ENCODE assay signal across 8 mouse cellular contexts in genomic region chr6:87706246-87706645, GRCm38 (mm10). TPM values are rescaled to one million over a fixed set of nuclear protein-coding genes. Genes with fewer than 3 reads are reported as not detected.
DNase-seq lines count a peak whose midpoint lies in the region; ATAC-seq lines count a peak whose summit lies in the region.

No protein-coding gene starts in this region.

- no peaks in the 10 kb centered on the region for H3K36me3 ChIP-seq in midbrain, embryonic 14.5 days (ENCODE audit: control insufficient read depth, insufficient read depth, low read length)
- H3K36me3 ChIP-seq in midbrain, embryonic 16.5 days (ENCODE audit: control insufficient read depth, insufficient read depth, low read length): no peaks in the 10 kb centered on the region

- no peaks in the 10 kb centered on the region for H3K9me3 ChIP-seq in midbrain, embryonic 14.5 days (ENCODE audit: control insufficient read depth, low read length)
- no peaks in the 10 kb centered on the region for H3K9me3 ChIP-seq in midbrain, embryonic 16.5 days (replicated peaks; ENCODE audit: control insufficient read depth, low read length, poor library complexity, severe bottlenecking)

- WGBS in midbrain, embryonic 14.5 days: 42% methylated on average over 3 of the region's 3 CpGs
- 45% methylated on average over 3 of the region's 3 CpGs for WGBS in midbrain, embryonic 16.5 days

- ATAC-seq in midbrain, embryonic 14.5 days (ENCODE audit: low FRiP score, low TSS enrichment): no peak
- no peak for ATAC-seq in midbrain, embryonic 16.5 days

- intact Hi-C loops in gastrocnemius, postnatal 14 days (cut with DNase I; ENCODE audit: low total_unique reads): no loop called here

- no peak overlapping the region for H3K9ac ChIP-seq in midbrain, embryonic 14.5 days (replicated peaks; ENCODE audit: low read length)
- no peak overlapping the region for H3K9ac ChIP-seq in midbrain, embryonic 16.5 days (ENCODE audit: low read depth, low read length)

- no peak overlapping the region for H3K4me2 ChIP-seq in midbrain, embryonic 14.5 days (ENCODE audit: low read length)
- H3K4me2 ChIP-seq in midbrain, embryonic 16.5 days (ENCODE audit: low read length): no peak overlapping the region

- no peak overlapping the region for H3K27ac ChIP-seq in midbrain, embryonic 14.5 days (replicated peaks; ENCODE audit: low read depth, low read length)
- no peak overlapping the region for H3K27ac ChIP-seq in midbrain, embryonic 16.5 days (ENCODE audit: low read length)

- peak; percentile 10 for DNase-seq in gastrocnemius, postnatal 14 days
- no peak for DNase-seq in gastrocnemius, postnatal 10 days
- peak; percentile 55 for DNase-seq in midbrain, embryonic 14.5 days
- peak; percentile 45 for DNase-seq in c-Kit-positive CD71-positive TER-119-negative erythroid progenitor cells, embryonic 14.5 days (ENCODE audit: low read depth)
- DNase-seq in retina, embryonic 14.5 days (ENCODE audit: low spot score): peak; percentile 62
- no peak for DNase-seq in spleen, postnatal 4 days (ENCODE audit: low spot score in 2 of 2)
- DNase-seq in gastrocnemius, postnatal 25 days: no peak

- no peak overlapping the region for H3K4me3 ChIP-seq in midbrain, embryonic 14.5 days (replicated peaks; ENCODE audit: low read depth, low read length)
- H3K4me3 ChIP-seq in midbrain, embryonic 16.5 days (ENCODE audit: low read depth, low read length): no peak overlapping the region

- no peaks in the 10 kb centered on the region for H3K4me1 ChIP-seq in midbrain, embryonic 14.5 days (ENCODE audit: control insufficient read depth, insufficient read depth, low read length)
- no peaks in the 10 kb centered on the region for H3K4me1 ChIP-seq in midbrain, embryonic 16.5 days (ENCODE audit: control insufficient read depth, insufficient read depth, low read length)

- H3K27me3 ChIP-seq in midbrain, embryonic 14.5 days (ENCODE audit: control insufficient read depth, insufficient read depth, low read length): no peaks in the 10 kb centered on the region
- no peaks in the 10 kb centered on the region for H3K27me3 ChIP-seq in midbrain, embryonic 16.5 days (ENCODE audit: control insufficient read depth, insufficient read depth, low read depth, low read length)

RNA-seq across cellular contexts. Expression of gene Efcc1, which starts 24.4 kb away (rescaled TPM):
- total RNA-seq in gastrocnemius, postnatal 14 days (2021): 1 to 10 TPM; 1.6 to 2.0 TPM
- total RNA-seq in gastrocnemius, postnatal 10 days (2021): 1 to 10 TPM; 1.9 to 2.7 TPM
- polyA plus RNA-seq in midbrain, embryonic 14.5 days (2014; fragmentation: Nextera tagmentation; extraction: Ambion mirVana): 4.1 and 5.0 TPM in 2 replicates
- polyA plus RNA-seq in midbrain, embryonic 16.5 days (2015; fragmentation: Nextera tagmentation; extraction: Ambion mirVana): 4.6 and 5.5 TPM in 2 replicates
- total RNA-seq in gastrocnemius, postnatal 25 days (2021): 1 to 10 TPM; 1.0 to 1.2 TPM

RNA-seq across cellular contexts. Expression of gene Aplf, which starts 34.3 kb away (rescaled TPM):
- total RNA-seq in gastrocnemius, postnatal 14 days (2021): 1 to 10 TPM; 2.8 to 3.4 TPM
- 1 to 10 TPM; 3.2 to 3.9 TPM for total RNA-seq in gastrocnemius, postnatal 10 days (2021)
- polyA plus RNA-seq in midbrain, embryonic 14.5 days (2014; fragmentation: Nextera tagmentation; extraction: Ambion mirVana): 6.0 and 8.4 TPM in 2 replicates
- polyA plus RNA-seq in midbrain, embryonic 16.5 days (2015; fragmentation: Nextera tagmentation; extraction: Ambion mirVana): 7.1 and 7.7 TPM in 2 replicates
- 1 to 10 TPM; 2.7 to 3.3 TPM for total RNA-seq in gastrocnemius, postnatal 25 days (2021)

Comparison
In these comparisons a context has a peak if more than half of its experiments do, and no peak if none do; other contexts are left out.
1. DNase-seq: peak in gastrocnemius, postnatal 14 days (single experiment), midbrain, embryonic 14.5 days (single experiment), c-Kit-positive CD71-positive TER-119-negative erythroid progenitor cells, embryonic 14.5 days (single experiment) and retina, embryonic 14.5 days (single experiment); none in gastrocnemius, postnatal 10 days (single experiment), spleen, postnatal 4 days (0 of 2) and gastrocnemius, postnatal 25 days (single experiment).